Mouse (Mus musculus) kidney, embryonic 15.5 days (tissue): ENCODE data around the gene Msh6. TPM values are rescaled to one million over a fixed set of nuclear protein-coding genes. Genes with fewer than 3 reads are reported as not detected.

Experiments used
- ATAC-seq: fragments of 200-750 bp; cut with Nextera tagmentation; replicated peaks from 2 replicates; pipeline ENCODE4 v1.8.0; 2017; ENCODE audit warnings: moderate TSS enrichment; ENCODE audit not compliant: low FRiP score
- H3K27ac ChIP-seq: fragments of 300-500 bp; sonication (generic); 2 replicates; pipeline ENCODE4 v1.5.1; 2015; ENCODE audit warnings: mild to moderate bottlenecking, inconsistent platforms
- H3K27me3 ChIP-seq: fragments of 300-500 bp; sonication (generic); 2 replicates; pipeline ENCODE4 v1.6.1; 2015; ENCODE audit warnings: inconsistent platforms
- H3K36me3 ChIP-seq: fragments of 300-500 bp; sonication (generic); 2 replicates; pipeline ENCODE4 v1.6.1; 2015; ENCODE audit warnings: inconsistent platforms
- H3K4me1 ChIP-seq: fragments of 300-500 bp; sonication (generic); 2 replicates; pipeline ENCODE4 v1.6.1; 2015; ENCODE audit warnings: inconsistent platforms
- H3K4me2 ChIP-seq: fragments of 300-500 bp; sonication (generic); 2 replicates; pipeline ENCODE4 v1.6.1; 2015; ENCODE audit warnings: moderate library complexity, mild to moderate bottlenecking, inconsistent platforms
- H3K4me3 ChIP-seq: fragments of 300-500 bp; sonication (generic); replicated peaks from 2 replicates; pipeline ENCODE4 v1.5.1; 2015; ENCODE audit warnings: mild to moderate bottlenecking, inconsistent platforms
- H3K9ac ChIP-seq: fragments of 300-500 bp; sonication (generic); 2 replicates; pipeline ENCODE4 v1.6.1; 2015; ENCODE audit warnings: mild to moderate bottlenecking, inconsistent platforms
- H3K9me3 ChIP-seq: fragments of 300-500 bp; sonication (generic); replicated peaks from 2 replicates; pipeline ENCODE4 v1.6.1; 2016; ENCODE audit warnings: inconsistent platforms
- WGBS: fragments of 180-500 bp; shearing (Covaris S2); methylation state at CpG from one replicate; pipeline ENCODE4 v1.1.7; 2015; ENCODE audit warnings: mixed read lengths; 5-methylcytosine and 5-hydroxymethylcytosine counted together
- polyA plus RNA-seq: library from polyadenylated mRNA; unstranded; fragments of >200 nt; fragmentation: Nextera tagmentation; extraction: Ambion mirVana; gene quantifications from 2 replicates; pipeline ENCODE4 v1.2.1, GENCODE M21; 2015

Gene Msh6
- polyA plus RNA-seq, 1 experiment from 2014 or later = 59.4 TPM

DNA sequence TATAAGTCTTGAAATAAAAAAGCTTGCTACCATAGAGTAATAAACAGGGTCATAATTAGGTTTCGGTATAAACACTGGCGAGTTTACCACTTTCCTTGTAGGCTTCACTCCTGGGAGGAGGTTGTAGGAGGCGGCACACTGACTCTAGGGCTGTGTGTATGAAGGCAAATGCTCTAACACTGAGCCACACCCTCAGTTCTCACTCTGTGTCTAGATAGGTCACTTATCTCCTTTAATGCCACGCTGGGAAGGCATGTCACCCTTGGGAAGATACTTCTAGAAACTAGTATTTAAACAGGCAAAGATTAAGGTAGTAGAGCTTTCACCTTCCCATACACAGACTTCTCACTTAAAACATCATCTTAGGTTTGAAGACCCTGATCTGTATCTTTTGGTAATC, 59.6 kb downstream of the Msh6 start:
- 82% methylated on average over 4 of the region's 4 CpGs for WGBS
- ATAC-seq = no peak
- Histone ChIP-seq H3K27ac (no peak overlapping the region), H3K4me1 (peaks cover 25% of the 10 kb centered on the region), H3K9ac (no peak overlapping the region), H3K4me2 (no peak overlapping the region), H3K4me3 (no peak overlapping the region), H3K36me3 (no peaks in the 10 kb centered on the region), H3K27me3 (no peaks in the 10 kb centered on the region), H3K9me3 (no peaks in the 10 kb centered on the region)

Other genes with a start within 250 kb of the Msh6 start
- 0.08 TPM in 1 of 2 replicates, not detected in the other for gene Kcnk12, start 177.1 kb upstream of the Msh6 start, polyA plus RNA-seq
- gene Rpl36-ps4, start 54.1 kb upstream of the Msh6 start, polyA plus RNA-seq = not detected in 2 replicates
- 15.9 and 16.4 TPM in 2 replicates for gene Fbxo11, start 90.2 kb downstream of the Msh6 start, polyA plus RNA-seq